Mouse (Mus musculus) layer of hippocampus, adult 8-10 months (tissue): Measurements from ENCODE around the gene Grap2. TPM values are rescaled to one million over a fixed set of nuclear protein-coding genes. Genes with fewer than 3 reads are reported as not detected.

Source experiments
- DNase-seq, 2 experiments: peaks; one replicate each; pipeline ENCODE4 v3.0.0; 2022; ENCODE audit warnings: low spot score in 2 of 2
- total RNA-seq, 4 experiments: library from RNA; stranded (reverse); gene quantifications; 2 replicates each; pipeline ENCODE4 v1.2.4; 2022

Grap2 gene
- total RNA-seq: under 1 TPM; 0.07 to 0.34 (median 0.17) TPM

DNA sequence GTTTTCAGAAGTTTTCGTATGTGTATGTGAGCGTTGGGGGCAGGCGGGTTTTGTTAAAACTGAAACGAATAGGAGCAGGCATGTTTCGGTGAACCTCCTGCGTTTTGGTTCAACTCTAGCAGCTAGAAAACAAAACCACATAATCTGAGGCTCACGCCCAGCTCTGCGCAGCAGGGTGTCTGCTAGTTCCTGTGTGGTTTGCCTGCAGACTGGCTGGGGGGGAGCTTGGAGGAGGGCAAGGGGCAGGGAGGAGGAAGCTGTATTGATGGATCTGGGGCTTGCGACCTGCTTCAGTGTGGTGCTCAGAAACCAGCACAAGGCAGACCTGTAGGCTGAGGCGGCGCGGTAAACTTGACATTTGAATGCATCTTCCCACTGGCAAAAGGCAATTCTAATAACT lies at the start of gene Grap2:
Grap2 (plus strand) TSS at position 304 of the 400 bp plus-strand sequence.
- no peak for DNase-seq

DNA sequence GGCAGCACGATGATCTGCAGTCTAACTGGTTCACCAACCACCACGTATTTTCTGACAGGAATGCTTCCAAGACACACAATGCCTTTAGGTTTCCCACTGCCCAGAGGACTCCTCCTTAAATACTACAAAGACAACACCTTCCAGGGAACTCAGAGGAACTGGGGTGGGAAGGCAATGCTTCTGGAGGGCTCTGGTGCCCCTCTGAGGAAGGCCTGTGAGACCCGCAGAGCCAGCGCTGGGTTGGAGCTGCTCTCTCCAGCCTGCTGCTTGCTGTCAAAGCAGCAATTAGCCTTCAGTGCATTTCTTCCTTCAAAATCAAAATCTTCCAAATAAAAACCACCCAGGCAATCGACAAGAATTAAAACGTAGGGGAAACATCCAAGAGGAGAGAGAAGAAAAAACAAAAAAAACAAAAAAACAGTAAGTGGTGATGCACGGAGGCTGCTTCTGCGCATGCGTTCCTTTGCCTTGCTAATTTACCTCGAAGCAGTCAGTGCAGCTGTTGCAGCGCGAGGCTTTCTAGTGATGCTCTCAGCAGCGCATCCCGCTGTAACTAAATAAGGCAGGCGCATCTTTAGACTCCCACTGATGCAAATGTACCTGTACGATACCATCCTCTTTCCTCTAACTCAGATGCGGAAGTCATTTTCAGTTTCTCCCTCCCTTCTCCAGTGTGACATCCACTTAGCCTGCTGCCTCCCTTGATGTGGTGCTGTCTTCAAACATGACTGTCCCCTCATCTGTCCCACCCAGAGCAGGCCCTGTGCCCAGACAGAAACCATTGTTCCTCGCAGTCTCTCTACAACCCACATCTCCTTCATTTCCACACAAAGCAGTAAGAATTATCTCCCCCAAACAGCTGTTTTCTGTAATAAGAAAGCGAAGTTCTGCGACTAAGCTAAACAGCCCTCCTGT lies 42.2 kb upstream of the Grap2 start:
- DNase-seq: peak; percentile 19 to 42

DNA sequence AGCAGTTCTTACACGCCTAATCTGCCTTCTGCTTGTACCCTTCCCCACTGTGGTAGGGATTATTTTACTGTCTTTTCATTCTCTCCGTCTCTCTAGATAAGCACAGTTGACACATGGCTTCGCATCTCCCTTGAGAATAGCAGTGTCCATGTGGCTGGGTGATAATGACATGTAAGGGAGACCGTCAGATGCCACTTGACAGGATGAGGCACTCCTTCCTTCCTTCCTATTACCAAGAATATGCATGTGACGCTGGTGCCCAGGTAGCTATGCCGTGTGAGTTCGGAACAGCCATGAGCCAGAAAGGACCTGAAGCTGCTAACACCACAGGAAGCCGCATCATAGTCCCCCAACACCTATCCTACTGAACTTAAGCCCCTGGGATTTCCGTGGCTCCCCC lies 41.4 kb upstream of the Grap2 start:
- DNase-seq: no peak

DNA sequence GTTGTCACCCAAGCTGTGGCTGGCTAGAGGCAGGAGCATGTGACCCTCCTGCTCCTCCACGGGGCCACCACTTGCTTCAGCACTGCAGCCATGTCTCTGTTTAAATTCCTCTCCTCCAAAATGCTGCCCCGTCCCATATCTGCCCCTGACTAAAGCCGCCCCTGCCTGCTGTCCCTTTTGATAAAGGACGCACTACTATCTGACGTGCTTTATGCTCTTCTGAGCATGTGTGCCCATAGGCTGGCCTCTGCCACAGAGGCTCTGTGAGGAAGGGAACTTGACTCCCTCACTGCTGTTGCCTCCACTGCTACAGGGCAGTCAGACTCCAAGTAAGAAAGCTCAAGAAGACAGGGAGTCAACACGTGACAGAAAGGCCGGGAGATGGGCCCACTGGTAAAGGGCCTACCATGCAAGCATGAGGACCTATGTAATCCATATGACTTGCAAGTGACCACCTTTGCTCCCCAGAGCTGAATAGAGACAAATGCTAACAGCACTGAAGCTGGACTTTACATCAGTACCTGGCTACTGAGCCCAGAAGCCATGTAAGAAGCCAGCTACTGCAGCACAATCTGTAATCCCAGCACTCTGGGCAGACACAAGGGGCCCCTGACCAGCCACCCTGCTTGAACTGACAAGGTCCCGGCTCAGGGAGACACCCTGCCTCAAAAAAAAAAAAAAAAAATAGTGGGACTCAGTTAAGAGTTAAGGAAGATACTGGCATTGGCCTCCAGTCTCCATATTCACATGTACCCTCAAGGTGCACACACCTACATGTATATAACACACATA lies 39.9 kb upstream of the Grap2 start:
- no peak for DNase-seq

DNA sequence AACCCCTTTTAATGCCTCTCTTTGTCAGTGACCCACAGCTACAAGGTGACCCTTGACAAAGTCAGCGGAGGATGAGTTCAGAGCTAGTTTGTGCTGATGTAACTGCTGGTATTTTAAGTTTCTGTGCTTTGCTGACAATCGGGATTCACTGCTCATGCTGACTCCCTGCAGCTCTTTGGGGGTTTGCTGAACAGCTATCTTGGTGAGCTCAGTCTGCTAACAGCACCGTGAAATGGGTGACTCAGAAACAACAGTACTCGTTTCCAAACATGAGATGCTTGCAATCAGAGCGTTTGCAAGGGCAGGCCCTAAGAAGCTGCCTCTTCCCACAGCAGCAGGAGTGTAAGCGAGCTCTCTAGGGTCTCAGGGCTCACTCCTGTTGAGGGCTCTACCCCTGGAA lies 39.1 kb upstream of the Grap2 start:
- peak in 1 of 2 experiments; percentile 11 for DNase-seq

DNA sequence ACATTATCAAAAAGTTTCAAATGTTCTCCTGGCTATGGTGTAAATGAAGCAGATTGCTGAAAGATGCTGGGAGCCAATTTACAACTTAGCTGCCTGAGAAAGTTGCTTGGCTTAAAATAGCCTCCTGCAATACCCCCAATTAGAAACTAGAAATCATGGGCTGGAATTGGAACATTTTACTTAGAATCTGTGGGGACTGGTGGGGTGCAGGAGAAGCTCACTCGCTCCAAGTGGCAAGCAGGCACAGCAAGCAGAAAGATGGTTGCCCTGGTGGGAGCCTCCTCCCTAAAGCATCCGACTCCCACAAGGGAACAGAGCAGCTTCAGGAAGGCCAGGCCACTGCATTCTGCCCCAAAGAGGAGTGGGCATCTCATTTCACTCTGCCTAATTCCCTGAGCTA lies 36.3 kb upstream of the Grap2 start:
- DNase-seq: no peak

DNA sequence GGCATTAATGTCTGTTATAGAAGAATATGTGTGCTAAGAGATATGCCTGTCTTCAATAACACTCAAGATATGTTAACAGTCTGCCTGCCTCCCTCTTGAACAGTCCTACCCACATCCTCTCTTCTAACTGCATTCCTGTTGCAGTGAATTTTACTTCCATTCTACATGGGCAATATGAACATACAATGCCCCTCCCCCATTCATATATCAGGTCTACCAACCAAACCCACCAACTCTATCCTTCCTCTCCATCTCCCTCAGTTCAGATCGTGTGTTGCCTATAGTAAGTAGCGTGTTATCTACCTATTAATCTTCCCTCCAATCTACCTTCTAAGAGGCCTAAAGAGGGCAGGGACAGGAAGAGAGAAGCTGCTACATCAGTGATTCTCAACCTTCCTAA lies 34.3 kb upstream of the Grap2 start:
- no peak for DNase-seq

DNA sequence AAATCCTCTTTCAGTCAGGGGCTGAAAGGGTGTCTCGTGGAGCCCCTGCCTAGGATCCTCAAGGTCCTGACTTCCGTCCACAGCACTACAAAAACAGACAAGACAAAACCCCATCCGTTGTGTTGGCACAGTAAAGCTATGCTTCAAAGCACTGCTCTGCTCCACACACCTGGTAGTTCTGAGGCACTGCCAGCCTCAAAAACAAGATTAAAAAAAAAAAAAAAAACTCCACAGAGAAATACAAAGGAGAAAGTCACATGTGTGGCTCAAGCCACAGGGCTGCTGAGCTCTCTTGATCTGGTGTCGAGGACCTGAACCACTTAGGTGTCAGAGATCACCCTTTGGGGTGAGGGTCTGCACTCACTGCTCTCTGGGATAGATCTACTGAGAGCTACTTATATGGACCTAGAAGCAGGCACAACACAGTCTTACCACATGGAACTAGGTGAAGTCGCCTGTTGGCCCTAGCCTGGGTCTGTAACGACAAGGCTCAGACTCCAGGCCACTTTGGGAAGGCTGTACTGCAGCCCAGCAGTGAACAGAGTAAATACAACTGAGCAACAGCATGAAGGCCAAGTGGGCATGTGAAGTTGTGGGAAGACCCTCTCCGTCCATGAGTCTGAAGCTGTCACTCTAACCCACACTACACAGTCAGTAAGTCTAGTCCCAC lies 33.6 kb upstream of the Grap2 start:
- no peak for DNase-seq

DNA sequence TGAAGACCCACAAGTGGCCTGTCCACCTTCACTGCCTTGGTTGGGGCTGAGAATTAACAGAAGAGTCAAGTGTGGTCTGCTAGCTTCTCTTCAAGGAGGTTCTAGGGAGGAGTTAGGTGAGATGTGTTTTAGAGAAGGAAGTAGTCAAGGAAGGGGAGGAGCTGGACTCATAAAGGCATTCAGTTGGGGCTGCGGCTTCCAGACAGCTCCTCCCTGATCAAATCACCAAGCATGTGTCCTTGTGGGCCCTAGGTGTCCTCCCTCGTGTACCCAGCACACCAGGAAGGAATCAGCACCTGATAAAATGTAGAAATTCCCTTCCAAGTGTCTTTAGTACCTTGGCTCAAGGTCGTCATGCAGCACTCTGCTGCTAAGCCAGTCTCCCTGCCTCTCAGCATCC lies 28.3 kb upstream of the Grap2 start:
- no peak for DNase-seq

DNA sequence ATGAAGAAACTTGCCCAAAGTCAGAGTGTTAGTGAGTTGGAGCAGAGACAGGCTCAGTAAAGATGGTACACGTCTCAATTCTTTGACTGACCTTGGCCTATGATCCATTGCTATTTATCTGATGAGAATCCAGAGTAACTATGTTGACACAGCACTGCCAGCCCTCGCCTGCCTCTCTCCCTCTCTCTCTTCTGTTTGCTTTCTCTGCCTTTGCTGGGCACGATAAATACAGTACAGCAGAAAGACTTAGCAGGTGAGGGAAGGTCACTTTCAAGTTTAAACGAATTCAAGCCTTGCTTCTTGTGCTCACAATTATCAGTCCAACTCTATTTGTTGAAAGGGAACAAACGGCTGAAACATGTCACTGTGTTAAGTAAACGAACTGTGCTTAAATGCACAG lies 27.0 kb upstream of the Grap2 start:
- DNase-seq: no peak

DNA sequence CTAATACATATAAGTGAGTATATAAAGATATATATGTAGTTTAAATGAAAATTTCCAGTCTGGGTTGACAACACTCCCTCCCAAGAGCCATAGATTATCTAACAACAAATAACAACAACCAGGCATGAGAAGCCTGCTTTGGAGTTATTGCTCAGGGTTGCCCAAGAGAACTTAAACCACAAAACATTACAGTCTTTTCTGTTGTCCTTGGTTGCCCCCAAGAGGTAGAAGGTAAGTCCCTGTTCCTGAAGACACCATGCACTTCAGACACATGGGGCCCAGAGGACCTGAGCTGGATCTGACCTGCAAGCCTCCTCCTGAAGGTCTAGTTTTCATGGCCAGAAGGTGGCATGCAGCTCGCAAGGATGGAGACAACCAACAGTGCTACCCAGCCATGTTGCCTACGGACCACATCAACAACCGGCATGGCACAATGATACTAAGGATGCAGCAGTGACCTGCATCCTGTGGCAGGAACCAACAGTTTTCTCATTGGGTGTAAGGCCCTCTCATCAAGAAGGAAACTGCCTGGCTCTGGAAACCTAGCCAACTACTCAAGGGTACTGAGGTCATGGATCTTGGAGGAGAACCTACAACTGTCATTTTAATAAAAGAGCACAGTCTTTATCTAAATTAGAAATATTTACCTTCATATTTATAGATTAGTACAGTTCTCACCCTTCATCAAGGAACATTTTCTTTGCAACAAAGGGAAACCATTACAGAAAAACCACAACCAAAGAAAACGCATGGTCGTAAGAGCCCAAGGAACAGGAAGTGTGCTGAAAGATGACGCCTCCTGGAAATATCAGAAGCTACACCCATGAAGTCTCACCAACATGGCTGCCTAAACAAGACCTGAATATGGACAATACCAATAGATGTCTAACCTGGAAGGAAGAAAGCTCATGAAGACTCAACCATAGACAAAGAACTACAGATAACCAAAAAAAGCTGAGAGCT lies 17.3 kb upstream of the Grap2 start:
- no peak for DNase-seq

DNA sequence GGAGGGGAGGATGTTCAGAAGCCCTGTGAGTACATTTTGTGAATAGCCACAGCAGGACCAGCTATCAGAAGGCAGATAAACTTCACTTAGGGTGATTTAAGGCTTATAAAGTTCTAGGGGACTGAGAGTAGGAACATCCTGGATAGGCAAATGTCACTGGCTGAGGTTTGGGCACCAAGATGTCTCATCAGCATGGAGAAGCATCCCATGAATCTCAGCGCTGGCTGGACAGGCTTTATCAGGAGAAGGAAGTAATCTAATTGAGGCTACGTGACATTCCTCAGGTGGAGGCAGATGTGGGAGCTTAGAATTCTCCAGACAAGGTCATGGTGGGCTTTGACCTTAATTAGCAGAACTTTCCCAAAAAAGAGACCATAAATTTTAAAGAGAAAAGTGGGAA lies 16.4 kb upstream of the Grap2 start:
- DNase-seq: no peak

DNA sequence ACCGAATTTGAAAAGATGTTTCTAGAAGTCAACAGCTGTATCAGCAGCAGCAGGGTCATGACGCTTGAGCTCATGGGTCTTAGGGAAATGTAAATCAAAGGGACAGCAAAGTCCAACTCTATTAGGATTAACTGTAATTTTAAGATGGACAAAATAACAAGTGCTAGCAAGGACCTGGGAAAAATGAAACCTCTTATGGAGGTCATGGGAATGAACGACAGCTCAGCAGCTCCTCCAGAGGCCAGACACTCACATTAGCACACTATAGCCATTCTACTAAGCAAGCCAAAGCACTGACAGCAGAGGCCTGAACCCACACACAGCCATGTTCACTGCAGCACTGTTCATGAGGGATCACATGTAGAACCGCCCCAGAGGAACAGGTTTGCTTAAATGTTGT lies 14.6 kb upstream of the Grap2 start:
- DNase-seq: no peak

DNA sequence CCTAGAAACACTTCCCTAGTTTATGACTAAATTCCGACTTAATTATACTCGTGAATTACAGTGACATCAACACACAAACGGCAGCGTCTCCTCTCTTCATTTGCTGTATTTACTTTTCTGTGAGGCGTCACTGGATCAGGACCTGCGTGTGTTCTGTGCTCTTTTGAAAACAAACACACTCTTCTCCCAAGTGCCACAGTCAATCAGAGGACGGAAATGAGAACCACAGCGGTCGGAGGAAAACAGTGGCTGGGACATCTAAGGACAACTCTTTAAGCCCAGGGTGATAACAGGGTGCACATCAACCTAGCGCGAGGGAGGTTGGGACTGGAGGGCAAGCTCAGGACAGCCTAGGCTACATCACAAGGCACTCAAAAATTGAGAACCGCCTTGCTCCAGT lies 12.9 kb upstream of the Grap2 start:
- DNase-seq: no peak

DNA sequence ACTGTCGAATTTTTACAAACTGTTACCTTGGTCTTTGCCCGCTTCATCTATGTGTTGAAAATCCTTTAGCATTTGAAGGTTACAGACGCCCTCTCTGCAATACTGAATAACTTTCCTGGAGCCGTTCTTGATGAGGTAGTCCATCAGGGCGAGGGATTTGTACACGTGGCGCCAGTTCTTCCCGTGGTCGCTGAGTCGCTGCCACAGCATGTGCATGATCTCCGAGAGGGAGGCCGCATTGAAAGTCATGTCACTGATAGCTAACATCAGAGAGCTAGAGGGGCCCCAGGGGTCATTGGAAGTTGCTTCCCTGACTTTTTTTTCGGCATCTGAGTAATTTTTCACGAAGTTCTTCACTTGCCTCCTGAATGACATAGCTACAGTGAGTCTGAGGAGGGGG lies 12.4 kb upstream of the Grap2 start:
- DNase-seq: no peak

DNA sequence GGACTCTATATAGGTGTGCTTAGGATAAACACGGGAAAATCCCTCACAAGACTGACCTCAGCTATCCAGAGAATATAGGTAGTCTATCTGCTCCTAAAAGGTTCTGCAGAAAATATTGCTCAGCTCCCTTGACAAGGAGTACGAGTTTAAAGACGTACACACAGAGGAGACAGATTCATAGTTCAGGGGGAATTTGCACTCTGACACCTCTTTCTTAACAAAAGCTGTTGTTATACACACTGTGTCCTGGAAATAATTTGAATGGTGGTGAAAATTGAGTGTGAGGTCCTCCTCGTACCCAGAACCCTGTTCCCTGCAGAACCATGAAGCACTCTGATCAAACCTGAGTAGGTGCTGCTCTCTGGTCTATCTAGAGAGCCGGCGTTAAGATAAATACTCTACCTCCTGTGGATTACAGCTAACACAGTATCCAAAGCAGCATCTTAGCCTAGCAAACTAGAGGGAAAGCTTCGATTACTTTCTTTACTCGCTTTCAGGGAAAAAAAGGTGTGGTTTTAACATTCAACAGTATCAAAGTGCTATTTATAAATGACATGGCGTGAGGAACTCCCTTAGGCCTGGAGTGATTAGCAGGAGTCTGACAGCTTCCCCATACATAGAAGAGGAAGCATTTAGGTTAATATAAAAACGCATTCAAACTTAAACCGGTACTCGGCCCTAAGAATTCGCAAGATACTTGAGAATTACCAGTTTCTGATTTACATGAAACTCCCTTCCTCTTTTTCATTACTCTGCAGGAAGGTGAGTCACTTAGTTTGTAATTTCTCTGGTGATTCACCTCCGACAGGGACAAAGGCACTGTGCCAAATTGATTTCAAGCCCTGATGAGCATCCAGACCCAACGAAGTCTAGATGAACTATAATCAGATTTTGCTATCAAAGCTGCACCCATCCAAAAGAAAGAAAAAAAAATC lies 11.5 kb upstream of the Grap2 start:
- no peak for DNase-seq

DNA sequence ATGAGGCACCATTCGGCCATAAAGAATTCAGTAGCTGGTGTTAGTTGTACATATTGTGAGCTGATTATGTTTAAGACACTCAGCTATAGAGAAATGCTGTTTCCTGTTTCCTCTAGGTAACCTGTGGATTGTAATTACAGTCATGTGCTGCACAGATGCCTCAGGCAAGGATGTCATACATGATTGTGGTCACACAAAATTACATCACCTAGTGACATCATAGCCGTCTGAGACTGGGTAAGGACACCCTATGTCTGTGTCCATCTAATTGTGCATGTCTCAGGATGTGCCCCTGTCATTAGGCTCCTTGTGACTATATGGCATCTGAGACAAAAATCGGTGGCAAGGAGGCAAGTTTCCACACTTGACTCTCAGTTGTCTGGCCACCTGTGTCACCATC lies 9.9 kb upstream of the Grap2 start:
- DNase-seq: no peak

DNA sequence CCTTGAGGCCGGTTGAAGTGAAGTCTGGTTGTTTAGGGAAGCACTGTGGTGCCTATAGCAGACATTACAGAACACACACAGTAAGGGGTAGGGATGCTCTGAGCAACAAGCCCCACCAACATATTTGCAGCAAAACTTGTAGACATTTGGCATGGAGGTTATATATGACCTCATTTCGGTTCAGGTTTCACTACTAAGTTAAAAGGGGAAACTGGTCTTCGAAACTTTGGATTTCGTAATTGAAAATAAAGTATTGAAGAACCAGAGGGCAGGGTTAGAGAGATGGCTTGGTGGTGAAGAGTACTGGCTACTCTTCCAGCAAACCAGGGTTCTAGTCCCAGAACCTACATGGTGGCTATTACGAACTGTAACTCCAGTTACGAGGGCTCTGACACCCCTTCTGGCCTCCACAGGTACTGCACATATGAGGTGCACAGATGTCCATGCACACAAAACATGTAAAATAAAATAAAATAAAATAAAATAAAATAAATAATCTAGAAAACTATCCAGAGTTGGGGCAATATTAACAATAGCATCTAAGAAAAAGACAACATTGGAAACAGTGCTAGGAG lies 8.7 kb upstream of the Grap2 start:
- no peak for DNase-seq

DNA sequence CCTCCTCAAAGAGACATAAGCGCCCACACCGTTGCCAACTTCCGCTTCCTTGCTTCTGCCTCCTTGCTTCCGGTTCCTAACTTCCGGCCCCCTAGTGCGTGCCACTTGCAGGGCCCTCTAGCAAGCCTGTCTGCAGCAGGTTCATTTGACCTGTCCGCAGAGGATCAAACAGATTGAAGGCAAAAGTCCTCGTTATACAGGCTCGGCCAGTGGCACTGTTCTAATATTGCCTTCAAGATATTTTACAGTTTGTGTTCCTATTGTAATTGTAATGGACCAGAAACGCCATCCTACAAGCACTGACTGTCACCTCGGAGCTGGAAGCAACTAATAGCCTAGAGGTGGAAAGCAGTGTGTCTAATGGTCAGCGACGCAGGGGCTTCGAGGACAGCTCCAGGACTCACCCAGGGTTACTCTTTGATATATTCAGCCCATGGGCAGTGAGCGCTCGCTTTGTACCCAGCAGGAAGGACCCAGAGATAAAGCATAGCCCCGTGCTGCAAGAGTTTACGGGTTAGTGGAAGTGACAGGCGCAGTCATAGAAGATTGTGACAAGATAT lies 7.2 kb upstream of the Grap2 start, which contains the start of gene Enthd1:
Enthd1 (minus strand) TSS at position 51 of the 560 bp plus-strand sequence.
- DNase-seq: no peak
